Mouse (Mus musculus) kidney, adult 2 months (tissue): ENCODE measurements around the gene Sf3b1.
"Not testable (repeated sequence)": the region's sequence is repeated elsewhere in the genome, so short reads cannot be mapped to it uniquely, and the experiment has no call there.

ENCODE experiments used
- CTCF ChIP-seq: fragments of 200-500 bp; conservative IDR thresholded peaks from 2 replicates; pipeline ENCODE4 v1.5.1; 2011; ENCODE audit warnings: low read depth, mild to moderate bottlenecking, control low read depth, low read length, moderate library complexity, mixed read lengths; ENCODE audit not compliant: insufficient read depth, insufficient read length
- POLR2A ChIP-seq: fragments of 200-500 bp; IDR thresholded peaks from one replicate; pipeline ENCODE4 v1.6.1; 2011; ENCODE audit warnings: low read depth, low read length, control low read depth

DNA sequence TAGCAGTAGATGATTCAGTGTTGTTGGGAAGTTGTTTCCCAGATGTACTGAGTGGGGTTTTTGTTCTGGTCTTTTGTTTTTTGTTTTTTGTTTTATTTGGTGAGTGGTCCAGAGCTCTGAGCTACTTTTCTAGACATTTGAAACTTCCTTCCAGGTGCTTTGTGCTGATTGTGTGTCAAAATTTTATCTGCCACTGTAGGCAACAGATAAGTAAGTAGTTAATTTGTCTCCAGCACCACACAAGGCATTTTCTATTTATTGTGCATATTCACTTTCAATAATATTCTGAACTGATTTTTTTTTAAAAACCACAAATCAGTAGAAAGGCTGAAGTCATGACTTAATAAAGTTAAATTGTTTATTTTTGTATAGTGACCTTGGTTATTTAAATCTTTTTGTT lies 45.0 kb upstream of the Sf3b1 start:
- not testable (repeated sequence) for TF ChIP-seq CTCF, POLR2A
